Mouse (Mus musculus): ENCODE data around the gene Gm10320. TPM values are rescaled to one million over a fixed set of nuclear protein-coding genes. Genes with fewer than 3 reads are reported as not detected.

Gm10320 gene
- polyA plus RNA-seq, 1 experiment from 2014 or later = 1.8 TPM

DNA sequence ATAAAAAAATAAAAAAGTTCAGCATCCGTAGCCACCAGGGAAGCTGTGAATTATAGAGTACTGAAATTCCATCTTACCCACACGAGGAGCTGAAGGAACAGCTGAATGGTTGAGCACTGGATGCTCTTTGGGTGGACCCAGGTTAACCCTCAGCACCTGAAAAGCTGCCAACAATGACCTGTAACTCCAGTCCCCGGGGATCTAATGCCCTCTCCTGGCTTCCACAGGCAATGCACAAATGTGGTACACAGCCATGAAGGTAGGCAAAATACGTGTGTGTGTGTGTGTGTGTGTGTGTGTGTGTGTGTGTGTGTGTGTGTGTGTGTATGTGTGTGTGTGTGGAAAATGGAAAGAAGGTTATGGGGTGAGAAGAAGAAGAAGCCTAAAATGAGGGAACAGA, 30.3 kb downstream of the Gm10320 start:
- no peaks in the 10 kb centered on the region for H3K27me3 ChIP-seq (ENCODE audit: insufficient read depth, low read length)
- H3K4me3 ChIP-seq (replicated peaks; ENCODE audit: low read depth, low read length) = no peak overlapping the region
- no peak for ATAC-seq (replicated peaks; ENCODE audit: low FRiP score, low read depth)
- no peak overlapping the region for H3K4me2 ChIP-seq (ENCODE audit: low read length)
- no peak overlapping the region for H3K27ac ChIP-seq
- no peaks in the 10 kb centered on the region for H3K9me3 ChIP-seq (replicated peaks; ENCODE audit: low read length)
- no peak for DNase-seq (ENCODE audit: low spot score)
- H3K4me1 ChIP-seq (replicated peaks; ENCODE audit: insufficient read depth, low read length) = no peaks in the 10 kb centered on the region
- peak; percentile 26; the same call in 1 of the 2 replicates for TF ChIP-seq CTCF (IDR thresholded peaks at IDR 0.05; ENCODE audit: low read depth)
- WGBS = 48% methylated on average over 4 of the region's 4 CpGs
- no peak overlapping the region for H3K9ac ChIP-seq (ENCODE audit: low read depth, low read length)
- no peaks in the 10 kb centered on the region for H3K36me3 ChIP-seq (ENCODE audit: insufficient read depth, low read length)

GRCm38 (mm10) chr13:98456398-98456797, 35.4 kb downstream of the Gm10320 start:
- H3K27ac ChIP-seq = no peak overlapping the region
- no peaks in the 10 kb centered on the region for H3K27me3 ChIP-seq (ENCODE audit: insufficient read depth, low read length)
- H3K36me3 ChIP-seq (ENCODE audit: insufficient read depth, low read length) = no peaks in the 10 kb centered on the region
- TF ChIP-seq CTCF (IDR thresholded peaks at IDR 0.05; ENCODE audit: low read depth) = no peak
- no peak overlapping the region for H3K9ac ChIP-seq (ENCODE audit: low read depth, low read length)
- H3K4me2 ChIP-seq (ENCODE audit: low read length) = no peak overlapping the region
- 55% methylated on average over 2 of the region's 2 CpGs for WGBS
- no peak overlapping the region for H3K4me3 ChIP-seq (replicated peaks; ENCODE audit: low read depth, low read length)
- H3K9me3 ChIP-seq (replicated peaks; ENCODE audit: low read length) = peaks cover 9% of the 10 kb centered on the region; the same call in 1 of the 2 replicates
- DNase-seq (ENCODE audit: low spot score) = no peak
- no peak for ATAC-seq (replicated peaks; ENCODE audit: low FRiP score, low read depth)
- no peaks in the 10 kb centered on the region for H3K4me1 ChIP-seq (replicated peaks; ENCODE audit: insufficient read depth, low read length)

GRCm38 (mm10) chr13:98455646-98456045, 36.2 kb downstream of the Gm10320 start:
- H3K27me3 ChIP-seq (ENCODE audit: insufficient read depth, low read length) = no peaks in the 10 kb centered on the region
- H3K9ac ChIP-seq (ENCODE audit: low read depth, low read length) = no peak overlapping the region
- ATAC-seq (replicated peaks; ENCODE audit: low FRiP score, low read depth) (no peak), DNase-seq (ENCODE audit: low spot score) (no peak)
- peaks cover 9% of the 10 kb centered on the region; the same call in 1 of the 2 replicates for H3K9me3 ChIP-seq (replicated peaks; ENCODE audit: low read length)
- H3K36me3 ChIP-seq (ENCODE audit: insufficient read depth, low read length) = no peaks in the 10 kb centered on the region
- H3K4me3 ChIP-seq (replicated peaks; ENCODE audit: low read depth, low read length) = no peak overlapping the region
- 94% methylated on average over 10 of the region's 10 CpGs for WGBS
- H3K4me1 ChIP-seq (replicated peaks; ENCODE audit: insufficient read depth, low read length) = no peaks in the 10 kb centered on the region
- H3K27ac ChIP-seq = no peak overlapping the region
- H3K4me2 ChIP-seq (ENCODE audit: low read length) = no peak overlapping the region
- TF ChIP-seq CTCF (IDR thresholded peaks at IDR 0.05; ENCODE audit: low read depth) = no peak

GRCm38 (mm10) chr13:98454224-98454967, 37.4 kb downstream of the Gm10320 start:
- H3K27ac ChIP-seq = no peak overlapping the region
- no peaks in the 10 kb centered on the region for H3K36me3 ChIP-seq (ENCODE audit: insufficient read depth, low read length)
- no peaks in the 10 kb centered on the region for H3K27me3 ChIP-seq (ENCODE audit: insufficient read depth, low read length)
- TF ChIP-seq CTCF (IDR thresholded peaks at IDR 0.05; ENCODE audit: low read depth) = no peak
- H3K4me3 ChIP-seq (replicated peaks; ENCODE audit: low read depth, low read length) = no peak overlapping the region
- no peaks in the 10 kb centered on the region for H3K4me1 ChIP-seq (replicated peaks; ENCODE audit: insufficient read depth, low read length)
- peaks cover 9% of the 10 kb centered on the region; the same call in 1 of the 2 replicates for H3K9me3 ChIP-seq (replicated peaks; ENCODE audit: low read length)
- ATAC-seq (replicated peaks; ENCODE audit: low FRiP score, low read depth) (no peak), DNase-seq (ENCODE audit: low spot score) (peak; percentile 62)
- 52% methylated on average over 12 of the region's 12 CpGs for WGBS
- H3K4me2 ChIP-seq (ENCODE audit: low read length) = no peak overlapping the region
- H3K9ac ChIP-seq (ENCODE audit: low read depth, low read length) = no peak overlapping the region

DNA sequence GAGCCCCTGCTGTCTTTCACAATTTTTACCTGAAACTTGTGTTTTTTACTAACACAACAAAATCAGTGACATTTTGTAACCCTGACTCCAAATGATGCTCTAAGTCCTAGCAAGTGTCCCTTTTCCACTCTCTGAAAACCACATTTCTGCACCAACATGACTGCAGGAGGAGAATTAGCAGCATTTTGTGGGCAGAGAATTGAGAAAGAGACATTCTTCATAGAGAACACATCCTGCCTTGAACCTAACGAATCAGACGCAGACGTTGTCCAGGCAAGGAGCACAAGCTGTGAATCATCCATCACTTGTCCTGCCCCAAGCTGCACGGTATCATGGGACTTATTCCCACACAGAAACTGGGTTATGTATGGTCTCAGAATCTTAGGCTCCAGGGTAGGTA, 38.7 kb downstream of the Gm10320 start:
- Histone ChIP-seq H3K27me3 (ENCODE audit: insufficient read depth, low read length) (no peaks in the 10 kb centered on the region), H3K4me3 (replicated peaks; ENCODE audit: low read depth, low read length) (no peak overlapping the region), H3K4me1 (replicated peaks; ENCODE audit: insufficient read depth, low read length) (no peaks in the 10 kb centered on the region), H3K36me3 (ENCODE audit: insufficient read depth, low read length) (no peaks in the 10 kb centered on the region), H3K4me2 (ENCODE audit: low read length) (no peak overlapping the region), H3K27ac (no peak overlapping the region), H3K9ac (ENCODE audit: low read depth, low read length) (no peak overlapping the region), H3K9me3 (replicated peaks; ENCODE audit: low read length) (peaks cover 9% of the 10 kb centered on the region; the same call in 1 of the 2 replicates)
- no peak for TF ChIP-seq CTCF (IDR thresholded peaks at IDR 0.05; ENCODE audit: low read depth)
- 57% methylated on average over 4 of the region's 4 CpGs for WGBS
- ATAC-seq (replicated peaks; ENCODE audit: low FRiP score, low read depth) (no peak), DNase-seq (ENCODE audit: low spot score) (no peak)

- no peak overlapping the region for H3K27ac ChIP-seq
- DNase-seq (ENCODE audit: low spot score) (no peak), ATAC-seq (replicated peaks; ENCODE audit: low FRiP score, low read depth) (no peak)
- H3K4me3 ChIP-seq (replicated peaks; ENCODE audit: low read depth, low read length) = no peak overlapping the region
- H3K36me3 ChIP-seq (ENCODE audit: insufficient read depth, low read length) = no peaks in the 10 kb centered on the region
- H3K9me3 ChIP-seq (replicated peaks; ENCODE audit: low read length) = peaks cover 9% of the 10 kb centered on the region; the same call in 1 of the 2 replicates
- no peak overlapping the region for H3K4me2 ChIP-seq (ENCODE audit: low read length)
- TF ChIP-seq CTCF (IDR thresholded peaks at IDR 0.05; ENCODE audit: low read depth) = no peak
- no peaks in the 10 kb centered on the region for H3K4me1 ChIP-seq (replicated peaks; ENCODE audit: insufficient read depth, low read length)
- no peak overlapping the region for H3K9ac ChIP-seq (ENCODE audit: low read depth, low read length)
- H3K27me3 ChIP-seq (ENCODE audit: insufficient read depth, low read length) = no peaks in the 10 kb centered on the region
Measured at GRCm38 (mm10) chr13:98448696-98449095, 43.1 kb downstream of the Gm10320 start.
